Mouse (Mus musculus): ENCODE measurements at regions not wholly inside any gene's neighbourhood (a gene's known extent, or its start where the extent isn't known, plus 50 kb on each side); places are given as distances from the start of the nearest gene placed in this dataset.

GRCm38 (mm10) chr17:9879556-9880206 is 210.2 kb upstream of the Pabpc6 start:
- H3K4me3 ChIP-seq (ENCODE audit: insufficient read depth, low read length): no peak overlapping the region
- no peak overlapping the region for H3K27ac ChIP-seq (ENCODE audit: insufficient read depth, low read depth, low read length)
- TF ChIP-seq POLR2A (IDR thresholded peaks at IDR 0.05; ENCODE audit: borderline replicate concordance, low read depth, low read length): no peak
- TF ChIP-seq CTCF (IDR thresholded peaks at IDR 0.05; ENCODE audit: low read depth, low read length): no peak
- H3K4me1 ChIP-seq (ENCODE audit: control insufficient read depth, insufficient read depth, low read length): no peaks in the 10 kb centered on the region

GRCm38 (mm10) chr17:9873695-9874094 is 204.2 kb upstream of the Pabpc6 start:
- Histone ChIP-seq H3K4me1 (ENCODE audit: control insufficient read depth, insufficient read depth, low read length) (no peaks in the 10 kb centered on the region), H3K4me3 (ENCODE audit: insufficient read depth, low read length) (no peak overlapping the region), H3K27ac (ENCODE audit: insufficient read depth, low read depth, low read length) (no peak overlapping the region)
- TF ChIP-seq CTCF (IDR thresholded peaks at IDR 0.05; ENCODE audit: low read depth, low read length) (no peak), POLR2A (IDR thresholded peaks at IDR 0.05; ENCODE audit: borderline replicate concordance, low read depth, low read length) (no peak)

- H3K4me3 ChIP-seq (ENCODE audit: insufficient read depth, low read length): no peak overlapping the region
- no peak overlapping the region for H3K27ac ChIP-seq (ENCODE audit: insufficient read depth, low read depth, low read length)
- TF ChIP-seq CTCF (IDR thresholded peaks at IDR 0.05; ENCODE audit: low read depth, low read length) (no peak), POLR2A (IDR thresholded peaks at IDR 0.05; ENCODE audit: borderline replicate concordance, low read depth, low read length) (no peak)
- no peaks in the 10 kb centered on the region for H3K4me1 ChIP-seq (ENCODE audit: control insufficient read depth, insufficient read depth, low read length)
Measured at GRCm38 (mm10) chr17:9870237-9870636, 200.7 kb upstream of the Pabpc6 start.

- TF ChIP-seq CTCF (IDR thresholded peaks at IDR 0.05; ENCODE audit: low read depth, low read length) (no peak), POLR2A (IDR thresholded peaks at IDR 0.05; ENCODE audit: borderline replicate concordance, low read depth, low read length) (no peak)
- Histone ChIP-seq H3K4me3 (ENCODE audit: insufficient read depth, low read length) (no peak overlapping the region), H3K4me1 (ENCODE audit: control insufficient read depth, insufficient read depth, low read length) (no peaks in the 10 kb centered on the region), H3K27ac (ENCODE audit: insufficient read depth, low read depth, low read length) (no peak overlapping the region)
Measured at GRCm38 (mm10) chr17:9868747-9869281, 199.3 kb upstream of the Pabpc6 start.

- Histone ChIP-seq H3K4me1 (ENCODE audit: control insufficient read depth, insufficient read depth, low read length) (no peaks in the 10 kb centered on the region), H3K4me3 (ENCODE audit: insufficient read depth, low read length) (no peak overlapping the region), H3K27ac (ENCODE audit: insufficient read depth, low read depth, low read length) (no peak overlapping the region)
- TF ChIP-seq POLR2A (IDR thresholded peaks at IDR 0.05; ENCODE audit: borderline replicate concordance, low read depth, low read length) (no peak), CTCF (IDR thresholded peaks at IDR 0.05; ENCODE audit: low read depth, low read length) (no peak)
Measured at GRCm38 (mm10) chr17:9864254-9864653, 194.7 kb upstream of the Pabpc6 start.

- Histone ChIP-seq H3K27ac (ENCODE audit: insufficient read depth, low read depth, low read length) (no peak overlapping the region), H3K4me1 (ENCODE audit: control insufficient read depth, insufficient read depth, low read length) (no peaks in the 10 kb centered on the region), H3K4me3 (ENCODE audit: insufficient read depth, low read length) (no peak overlapping the region)
- TF ChIP-seq POLR2A (IDR thresholded peaks at IDR 0.05; ENCODE audit: borderline replicate concordance, low read depth, low read length) (no peak), CTCF (IDR thresholded peaks at IDR 0.05; ENCODE audit: low read depth, low read length) (no peak)
Measured at GRCm38 (mm10) chr17:9861923-9862854, 192.7 kb upstream of the Pabpc6 start.

- Histone ChIP-seq H3K27ac (ENCODE audit: insufficient read depth, low read depth, low read length) (no peak overlapping the region), H3K4me3 (ENCODE audit: insufficient read depth, low read length) (no peak overlapping the region), H3K4me1 (ENCODE audit: control insufficient read depth, insufficient read depth, low read length) (no peaks in the 10 kb centered on the region)
- TF ChIP-seq POLR2A (IDR thresholded peaks at IDR 0.05; ENCODE audit: borderline replicate concordance, low read depth, low read length) (no peak), CTCF (IDR thresholded peaks at IDR 0.05; ENCODE audit: low read depth, low read length) (no peak)
Measured at GRCm38 (mm10) chr17:9861346-9861745, 191.8 kb upstream of the Pabpc6 start.

- TF ChIP-seq CTCF (IDR thresholded peaks at IDR 0.05; ENCODE audit: low read depth, low read length) (no peak), POLR2A (IDR thresholded peaks at IDR 0.05; ENCODE audit: borderline replicate concordance, low read depth, low read length) (no peak)
- Histone ChIP-seq H3K4me3 (ENCODE audit: insufficient read depth, low read length) (no peak overlapping the region), H3K27ac (ENCODE audit: insufficient read depth, low read depth, low read length) (no peak overlapping the region), H3K4me1 (ENCODE audit: control insufficient read depth, insufficient read depth, low read length) (peaks cover 13% of the 10 kb centered on the region)
Measured at GRCm38 (mm10) chr17:9848559-9849357, 179.2 kb upstream of the Pabpc6 start.

- no peak for TF ChIP-seq POLR2A (IDR thresholded peaks at IDR 0.05; ENCODE audit: borderline replicate concordance, low read depth, low read length)
- TF ChIP-seq CTCF (IDR thresholded peaks at IDR 0.05; ENCODE audit: low read depth, low read length): no peak
- Histone ChIP-seq H3K4me3 (ENCODE audit: insufficient read depth, low read length) (no peak overlapping the region), H3K4me1 (ENCODE audit: control insufficient read depth, insufficient read depth, low read length) (peaks cover 13% of the 10 kb centered on the region), H3K27ac (ENCODE audit: insufficient read depth, low read depth, low read length) (no peak overlapping the region)
Measured at GRCm38 (mm10) chr17:9845451-9846075, 176.0 kb upstream of the Pabpc6 start.
